Comparison of ENCODE assay signal across 8 mouse cellular contexts in genomic region chr9:66919382-66919971, GRCm38 (mm10). TPM values are rescaled to one million over a fixed set of nuclear protein-coding genes. Genes with fewer than 3 reads are reported as not detected.
DNase-seq lines count a peak whose midpoint lies in the region; ATAC-seq and TF ChIP-seq lines count a peak whose summit lies in the region.

Rab8b (minus strand) TSS chr9:66919687.

- no peaks in the 10 kb centered on the region for H3K4me1 ChIP-seq in hindbrain, postnatal 0 days (ENCODE audit: insufficient read depth, low read length)

- peak within 1 kb of the TSS; percentile 95 for H3K4me3 ChIP-seq in gastrocnemius, adult 2 months
- H3K4me3 ChIP-seq in hindbrain, postnatal 0 days (ENCODE audit: low read length): peak within 1 kb of the TSS; percentile 76
- peak within 1 kb of the TSS; percentile 94 for H3K4me3 ChIP-seq in left cerebral cortex, adult 2 months

- TF ChIP-seq CTCF in gastrocnemius, adult 2 months (IDR thresholded peaks at IDR 0.05): no peak
- TF ChIP-seq CTCF in hindbrain, postnatal 0 days (IDR thresholded peaks at IDR 0.05; ENCODE audit: low read depth): no peak
- no peak for TF ChIP-seq CTCF in left cerebral cortex, adult 2 months (IDR thresholded peaks at IDR 0.05)

- H3K9ac ChIP-seq in hindbrain, postnatal 0 days (replicated peaks; ENCODE audit: low read length): peak within 1 kb of the TSS; percentile 82

- peak; percentile 99 for DNase-seq in ZHBTc4 (ENCODE audit: low read depth, low spot score)
- DNase-seq in gastrocnemius, adult 2 months: peak; percentile 99
- DNase-seq in hindbrain, postnatal 0 days (ENCODE audit: low spot score): peak; percentile 99
- DNase-seq in left cerebral cortex, adult 2 months (ENCODE audit: extremely low spot score in 1 of 2, low spot score in 2 of 2): peak; percentile 96
- DNase-seq in right cerebral cortex, adult 2 months (ENCODE audit: low spot score in 2 of 2): peak; percentile 95 to 96
- DNase-seq in urinary bladder, postnatal 14 days (ENCODE audit: low spot score): peak; percentile 98

- no peaks in the 10 kb centered on the region for H3K36me3 ChIP-seq in hindbrain, postnatal 0 days (ENCODE audit: insufficient read depth, low read length)

- H3K27ac ChIP-seq in gastrocnemius, adult 2 months: peak within 1 kb of the TSS; percentile 92
- peak within 1 kb of the TSS; percentile 91 for H3K27ac ChIP-seq in hindbrain, postnatal 0 days
- H3K27ac ChIP-seq in left cerebral cortex, adult 2 months: peak within 1 kb of the TSS; percentile 84

- intact Hi-C loops in gastrocnemius, adult 2 months (cut with DNase I): loop anchor here (2.0 to 5.0 kb wide), 3 partner anchors 19 to 82 kb away; no protein-coding TSS in a partner anchor
- intact Hi-C loops in left cerebral cortex, adult 2 months (cut with DNase I): loop anchor here (2.0 to 5.0 kb wide), 4 partner anchors 25 to 82 kb away; partner anchors contain the start of gene Lactb

- ATAC-seq in common myeloid progenitor, adult 5-6 weeks (replicated peaks; ENCODE audit: low read depth, poor library complexity, severe bottlenecking): peak; percentile 80
- ATAC-seq in hindbrain, postnatal 0 days: peak; percentile 99
- ATAC-seq in megakaryocyte, adult 5-6 weeks (ENCODE audit: poor library complexity, severe bottlenecking): peak; percentile 86

- H3K27me3 ChIP-seq in hindbrain, postnatal 0 days (ENCODE audit: insufficient read depth, low read length): no peaks in the 10 kb centered on the region

- H3K4me2 ChIP-seq in hindbrain, postnatal 0 days (ENCODE audit: low read depth, low read length): peak within 1 kb of the TSS; percentile 58

- WGBS in hindbrain, postnatal 0 days: 1% methylated on average over 44 of the region's 49 CpGs

- H3K9me3 ChIP-seq in hindbrain, postnatal 0 days (ENCODE audit: low read length): no peaks in the 10 kb centered on the region

RNA-seq across cellular contexts. Expression of gene Rab8b, which starts in this region (rescaled TPM):
- total RNA-seq in common myeloid progenitor, adult 5-6 weeks (2017): 82.9 and 87.3 TPM in 2 replicates
- total RNA-seq in gastrocnemius, adult 2 months (2021): 1 to 10 TPM; 5.9 to 9.7 TPM
- 25.9 and 32.7 TPM in 2 replicates for total RNA-seq in hindbrain, postnatal 0 days (2014; rRNA removed)
- polyA plus RNA-seq in hindbrain, postnatal 0 days (2015; fragmentation: Nextera tagmentation; extraction: Ambion mirVana): 26.3 and 27.1 TPM in 2 replicates
- total RNA-seq in left cerebral cortex, adult 2 months (2021): 10 to 100 TPM; 30.7 to 32.1 TPM
- 78.2 and 82.1 TPM in 2 replicates for total RNA-seq in megakaryocyte, adult 5-6 weeks (2015)
- 141 and 154 TPM in 2 replicates for total RNA-seq in megakaryocyte, adult 5-6 weeks (2017)

Comparison
In these comparisons a context has a peak if more than half of its experiments do, and no peak if none do; other contexts are left out.
1. Peak in every context shown above with its lines: DNase-seq, ATAC-seq, H3K4me3 ChIP-seq and H3K27ac ChIP-seq.